Mouse (Mus musculus) bone marrow, adult 2 months (tissue): Measurements from ENCODE around the gene Rpl36a-ps1. TPM values are rescaled to one million over a fixed set of nuclear protein-coding genes. Genes with fewer than 3 reads are reported as not detected.

Source experiments
- H3K27ac ChIP-seq: fragments of 200-500 bp; 2 replicates; pipeline ENCODE4 v1.5.1; 2012; ENCODE audit warnings: low read depth, mild to moderate bottlenecking, control low read depth, inconsistent platforms, low read length; ENCODE audit not compliant: control insufficient read depth, poor library complexity, insufficient read depth
- H3K4me1 ChIP-seq: fragments of 200-500 bp; 2 replicates; pipeline ENCODE4 v1.6.1; 2011; ENCODE audit warnings: low read length; ENCODE audit not compliant: control insufficient read depth, insufficient read depth
- H3K4me3 ChIP-seq: fragments of 200-500 bp; replicated peaks from 2 replicates; pipeline ENCODE3; 2011; ENCODE audit warnings: mild to moderate bottlenecking, low read depth, low read length, control low read depth; ENCODE audit not compliant: control insufficient read depth
- CTCF ChIP-seq: fragments of 200-500 bp; IDR thresholded peaks from 2 replicates; pipeline ENCODE4 v1.5.1; 2011; ENCODE audit warnings: low read length, control low read depth; ENCODE audit not compliant: control insufficient read depth, insufficient read depth
- POLR2A ChIP-seq: fragments of 200-500 bp; IDR thresholded peaks from 2 replicates; pipeline ENCODE4 v1.6.1; 2011; ENCODE audit warnings: low read depth, mild to moderate bottlenecking, control low read depth, low read length, borderline replicate concordance; ENCODE audit not compliant: control insufficient read depth
- whole genome bisulfite sequencing: fragments of 180-500 bp; shearing (Covaris S2); methylation state at CpG from one replicate; pipeline ENCODE4 v1.1.7; 2018; 5-methylcytosine and 5-hydroxymethylcytosine counted together
- polyA plus RNA-seq: library from polyadenylated mRNA; stranded (reverse); fragments of >200 nt; gene quantifications from 2 replicates; pipeline ENCODE4 v1.2.4, GENCODE M21; 2011; ENCODE audit warnings: low replicate concordance; ENCODE audit not compliant: missing spikeins, insufficient read depth, insufficient read length

Gene Rpl36a-ps1
- polyA plus RNA-seq, 1 experiment = 19.3 TPM

DNA sequence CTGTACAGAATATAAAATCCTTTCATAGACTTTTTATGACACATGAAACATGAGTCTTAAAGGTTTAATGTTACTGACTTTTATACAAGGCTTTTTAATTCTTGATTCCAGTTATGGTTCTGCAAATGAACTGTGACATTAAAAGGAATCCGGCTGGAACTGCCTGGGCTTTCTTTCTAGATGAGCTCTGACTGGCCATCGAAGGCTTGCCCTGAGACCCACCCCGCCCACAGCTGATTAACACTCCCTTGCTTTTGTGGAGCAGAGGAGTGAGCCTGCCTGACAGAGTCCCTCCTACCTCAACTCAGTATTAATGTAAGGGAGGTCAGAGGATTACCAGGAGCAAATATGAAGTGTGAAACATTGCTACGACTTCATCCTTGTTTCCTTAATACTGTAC lies 22.2 kb downstream of the Rpl36a-ps1 start:
- 67% methylated on average over 4 of the region's 4 CpGs for WGBS

DNA sequence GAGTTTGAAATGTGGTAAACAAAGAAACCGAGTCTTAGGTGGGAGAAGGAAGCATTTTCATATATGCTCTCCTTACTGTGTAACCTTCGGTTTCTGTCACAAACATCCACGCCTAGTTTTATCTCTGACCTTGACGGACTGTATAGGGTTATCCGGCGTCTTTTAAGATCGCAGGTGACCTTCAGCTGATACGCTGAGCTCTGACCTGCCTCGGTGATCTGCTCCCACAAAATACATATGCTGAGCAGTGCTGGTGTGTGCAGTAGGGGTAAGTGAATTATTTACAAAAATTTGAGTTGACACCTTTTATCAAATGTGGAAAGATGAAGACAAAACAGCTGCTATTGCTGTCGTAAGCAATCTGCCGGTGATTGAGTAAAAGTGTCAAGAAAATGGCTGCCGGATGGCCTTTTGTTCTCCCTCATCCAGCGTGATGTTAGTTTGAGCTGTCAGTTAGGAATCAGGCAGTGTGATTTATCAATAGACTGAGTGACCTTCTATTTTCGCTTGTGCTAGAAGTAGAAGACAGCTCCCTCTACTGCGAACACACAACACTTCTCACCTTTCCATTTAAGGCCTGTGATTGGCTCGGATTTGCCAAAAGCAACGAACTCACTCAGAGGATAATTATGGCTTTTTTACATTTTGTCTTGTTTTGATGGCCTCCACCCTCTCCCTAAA lies 35.0 kb downstream of the Rpl36a-ps1 start:
- Histone ChIP-seq H3K27ac (no peak overlapping the region), H3K4me1 (no peaks in the 10 kb centered on the region), H3K4me3 (no peak overlapping the region)
- WGBS = 86% methylated on average over 17 of the region's 17 CpGs
- TF ChIP-seq POLR2A (no peak), CTCF (no peak)

More for the DNA sequence above, 22.2 kb downstream of the Rpl36a-ps1 start:
- no peak for TF ChIP-seq CTCF
- Histone ChIP-seq H3K4me3 (no peak overlapping the region), H3K4me1 (no peaks in the 10 kb centered on the region), H3K27ac (no peak overlapping the region)

DNA sequence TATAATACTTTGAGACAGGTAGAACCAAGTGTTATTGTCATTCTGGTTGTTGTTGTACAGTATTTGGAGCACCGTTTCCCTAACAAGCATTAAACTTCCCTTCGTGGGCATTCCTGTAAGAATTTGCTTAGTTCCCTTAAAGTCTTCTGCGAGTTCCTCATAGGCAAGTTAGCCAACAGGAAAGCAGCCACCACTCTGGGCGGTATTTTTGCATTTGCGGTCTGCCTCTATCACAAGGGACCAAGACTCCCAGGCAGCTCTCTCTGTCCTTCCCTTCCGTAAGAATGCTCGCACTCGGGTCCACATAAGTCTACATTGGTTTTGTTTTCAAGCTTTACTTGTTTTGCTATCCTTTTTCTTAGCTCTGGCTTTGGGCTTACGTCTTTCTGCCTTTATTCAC lies 37.3 kb downstream of the Rpl36a-ps1 start:
- Histone ChIP-seq H3K27ac (no peak overlapping the region), H3K4me3 (peak overlapping the region; percentile 14), H3K4me1 (no peaks in the 10 kb centered on the region)
- no peak for TF ChIP-seq POLR2A
- no peak for TF ChIP-seq CTCF
- WGBS = 47% methylated on average over 9 of the region's 9 CpGs

DNA sequence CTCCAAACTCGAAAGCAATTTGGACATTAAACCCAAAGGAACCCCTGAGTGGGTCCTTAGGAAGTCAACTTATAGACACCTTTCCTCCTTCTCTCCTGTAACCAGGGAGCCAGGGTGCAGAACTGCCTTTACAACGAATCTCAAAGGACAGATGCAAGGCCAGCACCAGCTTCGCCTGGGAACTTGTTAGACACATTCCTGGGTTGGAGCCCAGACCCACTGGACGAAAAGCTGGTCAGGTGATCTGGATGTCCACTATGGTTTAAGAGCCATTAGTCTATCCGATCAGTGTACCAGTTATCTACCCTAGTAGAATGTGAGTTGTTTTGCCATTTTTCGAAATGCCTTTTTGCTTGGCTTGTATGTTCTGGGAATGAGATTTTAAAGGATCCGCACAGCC lies 41.7 kb downstream of the Rpl36a-ps1 start:
- WGBS = 77% methylated on average over 7 of the region's 7 CpGs
- H3K4me3 ChIP-seq = no peak overlapping the region
- no peak overlapping the region for H3K27ac ChIP-seq
- no peaks in the 10 kb centered on the region for H3K4me1 ChIP-seq
- TF ChIP-seq CTCF (no peak), POLR2A (no peak)

DNA sequence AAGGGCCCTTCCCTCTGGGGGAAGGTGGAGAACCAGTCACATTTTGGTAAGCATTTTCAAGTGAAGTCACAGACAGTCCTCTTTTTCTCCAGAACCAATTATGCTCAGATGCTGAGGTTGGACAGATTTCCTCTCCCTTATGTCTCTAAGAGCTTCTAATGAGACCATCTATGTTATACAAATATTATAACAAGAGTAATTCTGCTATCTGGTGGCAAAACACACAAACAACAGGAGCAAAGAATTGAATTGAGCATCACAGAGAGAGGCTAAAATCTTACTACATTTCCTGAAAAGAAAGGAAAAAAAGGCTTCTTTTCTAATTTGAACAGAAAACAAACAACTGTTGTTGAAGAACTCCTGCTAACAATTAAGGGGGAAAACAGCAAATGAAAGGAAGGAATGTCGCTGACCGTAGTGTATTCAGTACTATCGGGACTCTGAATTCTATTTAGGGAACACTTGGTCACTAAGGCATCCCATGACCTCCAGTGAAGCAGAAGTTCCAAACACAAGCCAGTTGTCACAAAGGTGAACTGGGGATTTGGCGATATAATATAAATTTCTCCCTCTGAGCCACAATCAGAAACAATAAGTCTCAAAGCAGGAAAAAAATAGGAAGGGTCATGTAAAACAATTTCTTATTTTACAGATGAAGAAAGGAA lies 42.4 kb downstream of the Rpl36a-ps1 start:
- Histone ChIP-seq H3K27ac (no peak overlapping the region), H3K4me3 (no peak overlapping the region), H3K4me1 (no peaks in the 10 kb centered on the region)
- 82% methylated on average over 4 of the region's 4 CpGs for WGBS
- TF ChIP-seq POLR2A = no peak
- no peak for TF ChIP-seq CTCF

Other genes starting within 250 kb of the Rpl36a-ps1 start
- 14.1 and 24.7 TPM in 2 replicates for gene Mzt1, start 51.8 kb upstream of the Rpl36a-ps1 start, polyA plus RNA-seq
- 22.7 and 22.8 TPM in 2 replicates for gene Bora, start 51.9 kb upstream of the Rpl36a-ps1 start, polyA plus RNA-seq
- 2.2 and 5.9 TPM in 2 replicates for gene Pibf1, start 105.1 kb upstream of the Rpl36a-ps1 start, polyA plus RNA-seq
- gene Dis3, start 105.5 kb upstream of the Rpl36a-ps1 start, polyA plus RNA-seq = 9.0 and 21.4 TPM in 2 replicates